Mouse (Mus musculus) kidney, postnatal 4 days (tissue): Measurements from ENCODE around the gene Mtfmt.

ENCODE experiments used
- DNase-seq, 2 experiments: peaks; one replicate each; pipeline ENCODE4 v3.0.0; 2021; ENCODE audit warnings: mixed read lengths in 2 of 2

Mtfmt gene

DNA sequence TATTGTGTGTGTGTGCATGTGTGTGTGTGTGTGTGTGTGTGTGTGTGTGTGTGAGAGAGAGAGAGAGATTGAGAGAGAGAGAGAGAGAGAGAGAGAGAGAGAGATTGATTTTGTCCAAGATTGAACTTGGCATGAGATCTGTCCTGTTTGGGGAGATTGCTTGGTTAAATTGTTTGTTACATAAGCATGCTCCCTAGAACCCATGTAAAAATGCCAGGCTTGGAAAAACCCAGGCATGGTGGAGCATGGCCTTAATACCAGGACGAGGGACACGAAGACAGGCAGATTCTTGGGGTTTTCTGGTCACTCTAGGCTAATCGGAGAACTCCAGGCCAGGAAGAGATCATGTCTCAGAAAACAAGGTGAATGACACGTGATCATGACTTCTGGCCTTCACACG, 7.6 kb upstream of the Mtfmt start:
- no peak for DNase-seq

DNA sequence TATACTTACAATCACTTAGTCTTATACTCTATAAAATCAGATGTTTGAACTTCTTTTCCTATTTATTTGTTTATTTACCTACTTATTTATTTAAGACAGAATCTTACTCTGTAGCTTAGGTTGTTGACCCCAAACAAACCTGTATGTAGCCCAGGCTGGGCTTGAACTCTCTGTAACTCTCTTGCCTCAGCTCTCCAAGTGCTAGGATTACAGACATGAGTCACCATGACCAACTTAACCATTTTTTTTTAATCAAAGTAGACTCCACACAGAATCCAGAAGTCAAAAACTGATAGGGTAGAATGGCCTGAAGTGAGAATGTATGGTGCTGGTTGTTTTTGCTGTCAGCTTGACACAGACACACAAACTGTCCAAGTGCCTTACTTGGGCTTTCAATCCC, 5.2 kb upstream of the Mtfmt start:
- no peak for DNase-seq

DNA sequence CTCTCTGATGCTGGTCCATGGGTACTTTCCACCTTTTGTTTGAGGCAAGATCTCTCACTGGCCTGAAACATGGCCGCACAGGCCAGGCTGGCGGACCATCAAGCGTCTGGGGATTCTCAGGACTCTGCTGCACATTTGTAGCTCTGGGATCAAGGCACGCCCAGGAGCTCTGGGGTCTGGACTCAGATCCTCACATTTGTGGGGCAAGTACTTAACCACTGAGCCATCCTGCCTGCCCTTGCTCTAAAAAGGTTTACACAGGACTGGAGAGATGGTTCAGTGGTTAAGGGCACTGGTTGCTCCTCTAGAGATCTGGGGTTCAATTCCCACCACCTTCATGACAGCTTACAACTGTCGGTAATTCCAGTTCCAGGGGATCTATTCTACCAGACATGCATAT, 4.7 kb upstream of the Mtfmt start:
- DNase-seq = no peak

DNA sequence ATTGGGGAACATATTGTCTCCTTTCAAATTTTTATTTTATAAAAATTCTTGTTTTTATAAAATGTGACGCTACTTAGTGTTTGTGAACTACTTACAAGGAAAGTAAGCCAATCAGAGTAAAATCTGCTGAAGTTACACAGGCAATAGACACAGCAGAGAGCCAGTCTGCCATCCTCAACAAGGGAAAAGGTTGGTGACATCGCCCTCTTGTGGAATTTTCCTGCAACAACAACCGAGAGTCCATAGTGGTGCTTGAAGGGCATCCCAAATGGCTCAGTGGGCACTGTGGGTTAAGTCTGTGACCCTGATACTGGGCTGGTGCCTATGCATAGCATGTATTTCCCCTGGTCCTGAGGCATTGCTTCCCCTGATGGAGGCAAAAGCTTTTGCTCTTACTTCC, 3.3 kb upstream of the Mtfmt start:
- peak; percentile 89 to 90 for DNase-seq

DNA sequence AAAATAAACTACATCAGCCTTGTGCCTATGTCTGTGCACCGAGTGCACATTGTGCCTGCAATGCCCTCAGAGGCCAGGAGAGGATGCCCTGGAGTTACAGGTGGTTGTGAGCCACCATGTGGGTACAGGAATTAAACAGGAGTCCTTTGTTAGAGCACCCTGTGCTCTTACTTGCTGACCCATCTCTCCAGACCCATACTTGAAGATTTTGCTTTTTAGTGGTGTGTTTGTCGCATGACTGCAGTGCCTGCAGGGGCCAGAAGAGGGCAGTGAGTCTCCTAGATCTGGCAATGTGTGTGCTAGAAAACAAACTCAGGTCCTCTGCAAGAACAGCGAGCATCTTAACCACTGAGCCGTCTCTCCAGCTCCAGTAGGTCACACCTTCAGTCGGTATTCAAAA, 1.4 kb upstream of the Mtfmt start:
- peak; percentile 77 to 79 for DNase-seq

DNA sequence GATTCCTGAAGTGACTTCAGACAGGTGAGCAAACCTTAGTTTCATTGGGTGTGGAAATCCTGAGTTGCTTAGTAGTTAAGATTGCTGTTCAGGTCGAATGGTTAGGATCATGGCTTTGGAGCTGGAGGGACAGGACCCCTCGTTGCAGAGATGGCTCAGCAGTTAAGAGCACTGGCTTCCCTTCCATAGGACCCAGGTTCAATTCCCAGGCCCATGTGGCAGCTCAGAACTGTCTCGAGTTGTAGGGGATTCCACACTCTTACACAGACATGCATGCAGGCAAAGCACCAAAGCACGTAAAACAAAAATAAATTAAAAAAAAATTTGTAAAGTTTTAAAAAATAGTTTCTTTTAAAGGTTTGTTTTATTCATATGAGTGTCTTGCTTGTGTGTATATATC, 371 bp upstream of the Mtfmt start:
- no peak for DNase-seq

DNA sequence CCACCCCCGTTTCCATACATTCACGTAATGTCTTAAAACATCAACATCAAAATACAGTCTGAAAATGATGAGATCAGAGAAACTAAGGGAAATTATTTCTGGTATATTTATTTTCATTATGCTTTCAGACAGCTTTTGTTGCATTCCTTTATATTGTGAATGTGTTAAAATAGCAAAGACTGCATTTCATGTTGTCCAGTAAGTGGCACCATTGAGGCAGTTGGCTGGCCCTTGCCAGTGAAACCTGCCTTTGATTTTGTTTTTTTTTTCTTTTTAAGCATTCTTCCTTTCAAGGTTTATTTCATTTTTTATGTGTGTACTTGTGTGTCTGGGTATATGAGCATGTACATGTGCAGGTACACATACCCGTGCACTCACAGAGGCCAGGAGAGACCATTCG, 9.1 kb downstream of the Mtfmt start:
- no peak for DNase-seq

DNA sequence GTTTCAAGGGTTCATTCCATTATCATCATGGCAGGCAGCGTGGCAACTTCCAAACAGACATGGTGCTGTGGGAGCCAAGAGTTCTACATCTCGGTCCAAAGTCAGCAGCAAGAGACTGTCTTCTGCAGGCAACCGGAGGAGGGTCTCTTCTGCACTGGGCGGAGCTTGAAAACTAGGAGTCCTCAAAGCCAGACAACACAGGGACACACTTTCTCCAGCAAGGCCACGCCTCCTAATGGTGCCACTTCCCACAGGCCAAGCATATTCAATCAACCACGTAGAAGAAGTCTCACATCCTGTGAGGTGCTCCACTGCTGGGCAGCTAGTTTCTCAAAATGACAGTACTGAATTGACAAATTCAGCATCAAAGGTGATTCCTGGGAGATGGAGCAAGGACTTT, 12.4 kb downstream of the Mtfmt start:
- no peak for DNase-seq

DNA sequence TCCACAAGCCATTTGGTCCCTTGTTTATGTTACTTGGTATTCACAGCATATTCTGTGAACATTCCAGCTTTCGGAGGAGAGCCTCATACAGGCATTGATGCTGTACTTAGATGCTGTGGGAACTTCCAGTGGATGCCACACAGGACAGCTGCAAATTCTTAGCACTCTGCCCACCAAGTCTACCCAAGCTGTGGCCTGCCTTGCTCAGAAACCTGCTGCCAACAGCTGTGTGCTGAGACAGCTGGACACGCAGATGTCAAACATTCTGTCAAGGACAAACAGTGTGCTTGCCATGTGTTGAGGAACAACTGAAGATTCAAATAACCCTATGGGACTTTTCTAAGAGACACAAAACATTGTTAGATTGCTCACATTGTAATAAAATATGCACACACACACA, 23.4 kb downstream of the Mtfmt start:
- no peak for DNase-seq

DNA sequence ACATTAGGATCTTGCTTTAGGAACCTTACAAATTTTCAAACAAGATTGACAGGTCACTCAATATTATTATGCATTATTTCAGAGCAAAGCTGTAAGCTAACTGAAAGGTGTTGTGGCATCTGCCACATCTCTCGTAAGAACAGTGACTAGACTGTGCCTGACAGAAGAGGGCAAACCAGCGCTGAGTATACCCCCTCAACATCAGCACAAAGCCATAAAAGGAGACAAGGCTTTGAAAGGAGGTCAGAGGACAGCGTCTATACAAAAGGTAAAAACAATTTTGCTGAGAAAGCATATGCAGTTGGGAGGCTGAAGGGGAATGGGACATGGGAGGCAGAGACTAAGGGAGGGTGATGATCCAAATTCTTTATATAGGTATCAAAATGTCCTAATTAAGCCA, 24.6 kb downstream of the Mtfmt start:
- DNase-seq = peak in 1 of 2 experiments; percentile 5

DNA sequence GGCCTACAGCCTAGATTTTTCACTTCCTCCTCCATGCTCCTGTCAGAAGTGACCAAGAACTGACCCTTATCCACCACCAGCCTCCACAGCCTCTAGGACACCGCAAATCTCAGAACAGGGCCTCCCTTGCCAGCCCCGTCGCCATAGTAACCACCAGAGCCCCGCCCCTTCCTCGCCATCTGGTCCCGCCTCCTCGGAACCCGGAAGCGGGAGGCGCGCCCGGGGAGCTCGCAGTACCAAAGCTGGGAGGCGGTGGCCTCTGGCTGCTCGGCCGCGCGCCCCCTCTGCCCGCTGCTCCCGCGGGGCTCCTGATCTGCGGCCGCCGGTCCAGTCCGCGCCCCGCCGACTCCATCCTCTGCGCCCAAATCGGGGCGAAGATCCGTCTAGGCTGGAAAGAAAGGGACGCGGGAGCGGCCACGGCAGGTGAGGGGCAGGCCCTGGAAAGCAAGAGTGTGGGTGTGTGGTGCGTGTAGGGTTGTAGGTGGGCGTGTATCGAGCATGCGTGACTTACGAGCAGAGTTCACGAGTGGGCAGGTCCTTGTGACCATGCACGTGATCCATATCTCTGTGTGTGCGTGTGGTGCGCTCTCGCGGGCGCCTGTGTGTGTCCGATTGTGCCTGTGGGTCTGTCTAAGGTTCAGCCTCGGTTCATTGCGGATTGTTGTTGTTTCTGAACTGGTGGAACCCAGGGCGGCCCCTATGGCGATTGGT, 25.3 kb downstream of the Mtfmt start, which contains the start of gene Spg21:
Gene Spg21, plus strand, starts transcription at position 216 of the 711 bp plus-strand sequence.
- DNase-seq = peak; percentile 99

DNA sequence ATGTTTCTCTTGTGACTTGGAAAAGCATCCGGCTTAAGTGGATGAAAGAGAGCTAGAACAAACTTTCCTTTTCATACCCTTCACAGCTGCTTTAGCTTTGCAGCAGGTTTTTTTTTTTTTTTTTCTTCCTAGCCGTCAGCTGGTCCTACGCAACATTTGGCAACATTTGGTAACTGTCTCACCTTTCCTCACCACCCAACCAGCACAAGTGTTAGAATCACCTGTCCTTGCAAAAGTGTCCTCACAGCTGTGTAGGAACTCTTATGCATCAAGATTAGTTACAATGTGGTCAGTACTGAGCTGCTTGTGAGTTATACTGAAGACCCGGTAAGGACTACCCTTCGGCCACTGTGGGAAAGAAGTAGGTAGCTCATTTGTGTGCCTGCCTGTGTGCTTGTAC, 27.0 kb downstream of the Mtfmt start:
- no peak for DNase-seq

DNA sequence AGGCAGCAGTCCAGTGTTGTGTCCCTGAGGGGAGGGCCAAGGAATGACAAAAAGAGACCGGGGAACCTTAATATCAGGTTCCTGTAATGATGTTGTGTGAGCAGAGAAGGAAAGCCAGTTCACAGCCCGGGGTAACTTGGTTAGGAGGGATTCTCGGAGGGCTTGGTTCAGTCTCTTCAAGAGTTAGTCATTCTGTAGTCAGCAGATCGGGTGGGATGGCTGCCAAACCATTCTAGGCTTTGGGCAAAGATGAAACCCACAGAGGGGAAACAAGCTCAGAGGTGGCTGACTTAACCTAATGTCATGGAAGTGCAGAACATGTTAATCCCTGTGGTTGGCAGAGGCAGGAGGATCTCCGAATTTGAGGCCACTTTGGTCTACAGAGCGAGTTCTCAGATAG, 28.6 kb downstream of the Mtfmt start:
- DNase-seq = peak in 1 of 2 experiments; percentile 17

DNA sequence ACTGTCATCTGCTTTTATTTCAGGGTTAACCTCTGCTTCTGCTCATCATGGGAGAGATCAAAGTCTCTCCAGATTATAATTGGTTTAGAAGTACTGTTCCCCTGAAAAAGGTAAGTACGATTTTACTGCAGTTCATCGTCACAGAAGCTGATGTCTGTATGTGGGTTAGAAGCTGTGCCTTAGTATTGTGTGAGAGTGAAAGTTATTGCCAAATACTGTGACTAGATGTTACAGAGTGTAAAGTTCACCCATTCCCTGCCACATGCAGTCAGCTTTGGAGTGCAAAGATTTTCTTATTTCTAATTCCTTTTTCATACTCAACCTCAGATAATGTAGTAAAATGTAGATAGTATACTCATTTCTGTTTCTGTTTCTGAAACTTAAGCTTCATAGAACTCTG, 29.7 kb downstream of the Mtfmt start:
- no peak for DNase-seq

DNA sequence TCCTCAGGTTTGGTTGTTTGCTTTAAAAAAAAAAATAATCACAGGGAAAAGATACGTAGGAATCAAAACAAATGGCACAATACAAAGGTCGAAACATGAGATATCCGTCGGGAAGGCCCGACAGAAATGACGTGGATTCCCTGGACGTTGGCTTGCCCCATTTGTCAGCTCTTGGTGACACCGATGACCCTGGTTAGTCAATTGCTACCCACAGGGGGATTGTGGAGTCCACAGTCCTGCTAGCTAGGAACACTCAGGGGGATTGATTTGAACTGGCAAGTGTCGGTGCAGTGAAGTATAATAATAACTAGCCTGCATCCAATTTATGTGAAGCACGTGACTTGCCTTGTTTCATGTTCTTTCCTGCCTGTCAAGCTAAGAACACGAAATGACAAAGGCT, 32.1 kb downstream of the Mtfmt start:
- DNase-seq = no peak

DNA sequence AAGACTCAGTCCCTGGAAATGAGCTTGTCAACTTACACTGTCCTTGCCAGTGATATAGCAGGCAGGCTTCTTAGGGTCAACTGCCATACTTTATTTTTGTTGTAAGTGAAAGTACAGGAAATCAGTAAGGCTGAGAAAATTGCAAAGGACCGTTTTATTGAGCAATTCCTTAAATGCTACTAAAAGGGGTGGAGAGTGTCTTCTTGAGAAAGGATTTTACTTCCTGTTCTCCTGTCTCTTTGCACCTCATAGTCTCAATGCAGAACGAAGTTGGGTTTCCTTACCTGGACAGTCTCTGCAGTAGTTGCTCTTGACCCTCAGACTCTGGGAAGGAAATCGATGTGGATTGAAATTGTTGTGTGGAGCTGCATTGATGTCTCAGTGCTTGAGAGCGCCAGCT, 37.2 kb downstream of the Mtfmt start:
- DNase-seq = no peak

DNA sequence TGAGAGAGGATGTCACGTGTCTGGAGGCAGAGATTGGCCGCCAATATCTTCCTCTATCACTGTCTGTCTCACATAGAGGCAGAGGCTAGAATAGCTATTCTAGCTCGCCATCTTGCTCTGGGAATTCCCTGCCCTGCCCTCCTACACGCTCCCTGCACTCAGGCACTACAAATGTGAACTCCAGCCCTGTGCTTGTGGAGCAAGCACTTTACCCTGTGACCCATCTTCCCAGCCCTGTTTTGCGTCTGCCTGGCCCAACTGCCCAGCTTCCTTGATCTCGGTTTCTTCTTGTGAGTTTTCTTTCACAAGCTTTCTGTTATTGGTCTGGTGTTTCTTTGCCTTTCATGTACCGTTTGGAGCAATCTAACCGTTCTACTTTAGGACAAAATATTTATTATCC, 43.6 kb downstream of the Mtfmt start:
- no peak for DNase-seq

DNA sequence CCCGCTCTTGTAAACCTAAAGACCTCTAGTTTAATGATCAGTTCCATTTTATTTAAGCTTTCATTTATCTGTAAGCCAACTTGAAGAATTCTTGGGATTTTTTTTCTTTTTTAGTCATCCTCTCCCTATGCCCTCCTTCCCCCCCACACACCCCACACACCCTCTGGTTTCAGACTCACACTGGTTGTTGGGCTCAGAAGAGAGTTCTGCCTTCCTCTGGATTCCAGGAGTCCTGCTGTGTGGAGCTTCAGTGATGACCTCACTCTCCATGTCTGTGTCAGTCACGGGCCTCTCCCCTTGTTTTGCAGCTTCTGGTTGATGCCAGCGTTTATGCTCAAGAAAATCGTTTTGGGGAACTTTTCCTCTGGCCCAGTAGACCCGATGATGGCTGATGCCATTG, 44.5 kb downstream of the Mtfmt start:
- DNase-seq = no peak

DNA sequence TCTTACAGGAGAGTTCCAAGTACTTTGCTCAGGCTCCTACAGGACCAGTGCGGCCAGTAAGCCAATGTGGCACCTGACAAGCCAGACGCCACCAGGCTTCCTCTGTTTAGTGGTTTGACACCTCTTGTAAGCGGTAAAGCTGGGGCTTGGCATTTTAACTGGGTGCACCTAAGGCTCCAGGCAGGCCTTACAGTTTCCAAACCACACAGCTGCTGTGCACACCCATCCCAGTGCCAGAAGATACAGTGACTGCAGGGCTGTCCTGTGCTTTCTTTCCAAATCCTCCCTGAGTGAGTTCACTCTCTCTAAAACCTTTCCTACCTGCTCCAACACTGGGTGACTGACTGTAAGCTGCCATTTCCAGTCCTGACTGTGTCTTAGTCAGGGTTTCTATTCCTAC, 55.9 kb downstream of the Mtfmt start:
- DNase-seq = no peak

DNA sequence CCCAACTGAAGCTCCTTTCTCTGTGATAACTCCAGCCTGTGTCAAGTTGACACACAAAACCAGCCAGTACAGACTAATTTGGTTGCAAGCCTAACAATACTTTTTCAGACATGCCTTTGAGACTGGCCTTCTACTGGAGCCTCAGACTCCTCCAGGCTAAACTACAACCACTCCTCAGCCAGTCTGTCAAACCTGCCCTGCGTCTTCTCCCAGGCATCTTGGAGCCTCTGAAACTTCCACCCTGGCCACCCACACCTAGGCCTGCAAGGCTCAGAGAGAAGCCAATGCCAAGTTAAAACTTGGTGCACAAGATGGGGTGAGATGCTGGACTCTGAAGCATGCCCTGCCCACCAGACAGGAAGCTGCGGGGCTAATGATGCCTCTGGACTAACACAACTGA, 56.8 kb downstream of the Mtfmt start:
- no peak for DNase-seq

DNA sequence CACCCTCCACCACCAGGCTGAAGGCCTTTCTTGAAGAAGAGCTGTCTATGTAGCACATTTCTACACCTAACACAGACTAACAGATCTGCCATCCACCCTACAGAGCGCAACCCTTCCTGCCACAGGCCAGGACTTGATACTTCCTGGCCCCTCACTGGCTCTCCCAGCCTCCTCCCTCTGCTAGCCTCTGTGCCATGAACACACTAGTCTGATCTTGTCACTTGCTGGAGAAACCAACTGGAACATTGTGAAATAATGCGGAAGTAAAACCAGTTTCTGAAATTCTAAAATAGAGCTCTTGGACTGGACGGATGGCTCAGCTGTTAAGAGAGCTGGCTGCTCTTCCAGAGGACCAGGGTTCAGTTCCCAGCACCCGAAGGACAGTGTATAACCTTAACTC, 57.3 kb downstream of the Mtfmt start:
- DNase-seq = no peak

DNA sequence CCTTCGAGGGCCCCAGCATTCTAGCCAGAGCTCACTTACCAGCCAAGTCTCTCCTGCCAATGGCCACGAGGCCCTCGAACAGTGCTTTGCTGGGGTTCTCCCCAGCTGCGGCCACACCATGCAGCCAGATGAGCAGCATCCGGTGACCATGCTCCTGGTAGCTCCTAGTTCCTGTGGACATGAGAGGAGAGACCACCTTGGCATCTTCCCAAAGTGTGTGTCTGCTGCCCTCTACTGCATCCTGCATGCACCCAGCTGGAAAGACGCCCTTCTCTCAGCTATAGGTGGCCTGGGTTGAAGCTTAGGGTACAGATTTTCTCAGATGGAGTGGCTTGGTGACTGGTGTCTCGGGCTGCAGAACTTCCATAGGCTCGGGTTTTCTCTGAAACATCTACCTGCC, 66.6 kb downstream of the Mtfmt start:
- peak; percentile 47 to 64 for DNase-seq
